Mouse (Mus musculus) right cerebral cortex, postnatal 10 days (tissue): ENCODE data around the gene Fdxacb1.

Source experiments
- DNase-seq, 2 experiments: peaks; one replicate each; pipeline ENCODE4 v3.0.0; 2021; ENCODE audit warnings: low spot score in 2 of 2

The Fdxacb1 gene

GRCm38 (mm10) chr9:50808471-50808870 lies 40.4 kb downstream of the Fdxacb1 start:
- no peak for DNase-seq

- DNase-seq: no peak
Observed at GRCm38 (mm10) chr9:50809146-50809545, 41.1 kb downstream of the Fdxacb1 start.

GRCm38 (mm10) chr9:50811187-50811586 lies 43.2 kb downstream of the Fdxacb1 start:
- no peak for DNase-seq

GRCm38 (mm10) chr9:50811746-50812145 lies 43.7 kb downstream of the Fdxacb1 start:
- DNase-seq: no peak

GRCm38 (mm10) chr9:50813796-50814195 lies 45.8 kb downstream of the Fdxacb1 start:
- DNase-seq: no peak

GRCm38 (mm10) chr9:50815666-50816065 lies 47.6 kb downstream of the Fdxacb1 start:
- no peak for DNase-seq

- no peak for DNase-seq
Observed at GRCm38 (mm10) chr9:50816512-50816911, 48.5 kb downstream of the Fdxacb1 start.

GRCm38 (mm10) chr9:50818050-50818449 lies 50.0 kb downstream of the Fdxacb1 start:
- no peak for DNase-seq

GRCm38 (mm10) chr9:50819716-50820115 lies 51.7 kb downstream of the Fdxacb1 start:
- DNase-seq: peak in 1 of 2 experiments; percentile 62

- DNase-seq: no peak
Observed at GRCm38 (mm10) chr9:50821651-50822050, 53.6 kb downstream of the Fdxacb1 start.

- DNase-seq: no peak
Observed at GRCm38 (mm10) chr9:50822216-50822615, 54.2 kb downstream of the Fdxacb1 start.
